In genomic region chr17:4281451-4281850, GRCm38 (mm10) we compare ENCODE assay signal across 16 mouse cellular contexts.
"Had no signal": no experiment of that assay in that cellular context is flagged by ENCODE, and none has a peak within 500 bp of the region (broad histone marks: within the 10 kb centered on the region; RNA-seq: fewer than 3 reads in every experiment).

No protein-coding gene starts in this region.

- DNase-seq: cerebellum, postnatal 25 days; cerebellum, postnatal 36 days; embryo, embryonic 11 days; forebrain, postnatal 0 days; gastrocnemius, adult 2 months; gastrocnemius, postnatal 10 days; gastrocnemius, postnatal 14 days; gastrocnemius, postnatal 25 days; gastrocnemius, postnatal 36 days; heart, adult 11 months; heart, adult 18-20 months; heart, adult 2 months had no signal

- ATAC-seq: forebrain, embryonic 13.5 days; forebrain, embryonic 14.5 days; forebrain, embryonic 15.5 days; forebrain, embryonic 16.5 days; forebrain, postnatal 0 days had no signal
